Mouse (Mus musculus) bone marrow, adult 2 months (tissue): Measurements from ENCODE around the gene Dusp1.

Source experiments
- CTCF ChIP-seq: fragments of 200-500 bp; IDR thresholded peaks from 2 replicates; pipeline ENCODE4 v1.5.1; 2011; ENCODE audit warnings: low read length, control low read depth; ENCODE audit not compliant: control insufficient read depth, insufficient read depth
- POLR2A ChIP-seq: fragments of 200-500 bp; IDR thresholded peaks from 2 replicates; pipeline ENCODE4 v1.6.1; 2011; ENCODE audit warnings: low read depth, mild to moderate bottlenecking, control low read depth, low read length, borderline replicate concordance; ENCODE audit not compliant: control insufficient read depth

GRCm38 (mm10) chr17:26501826-26502225 is 60.1 kb downstream of the Dusp1 start:
- TF ChIP-seq POLR2A: no peak
- no peak for TF ChIP-seq CTCF
